Mouse (Mus musculus): ENCODE measurements around the gene Krt75. TPM values are rescaled to one million over a fixed set of nuclear protein-coding genes. Genes with fewer than 3 reads are reported as not detected.

Krt75 gene
- not detected in 2 replicates for polyA plus RNA-seq (2012)

DNA sequence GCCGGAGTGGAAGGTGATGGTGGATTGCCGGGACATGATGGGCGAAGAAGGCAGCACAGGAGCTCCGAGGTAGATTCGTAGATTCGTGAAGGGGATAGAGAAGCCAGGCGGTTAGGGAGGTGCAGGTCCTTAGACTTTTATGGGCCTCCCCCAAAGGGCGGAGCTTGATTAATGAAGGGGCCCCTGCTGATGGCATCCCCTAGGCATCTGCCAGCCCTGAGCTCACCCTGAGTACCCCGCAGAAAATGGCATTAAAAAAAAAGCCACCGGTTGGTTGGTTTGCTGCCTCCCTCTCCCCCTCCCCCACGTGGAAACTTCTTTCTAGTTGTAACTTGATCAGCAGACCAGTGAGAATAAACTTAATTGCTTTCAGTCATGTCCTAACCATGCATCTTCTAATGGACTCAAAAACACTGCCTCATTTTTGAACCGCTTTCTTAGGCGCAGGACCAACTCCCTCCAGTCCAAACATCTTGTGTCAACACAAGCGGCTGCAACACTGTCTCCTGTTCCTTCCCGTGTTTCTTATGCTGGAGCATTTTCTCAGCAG, at the start of gene Krt75:
Krt75 (minus strand) TSS at position 109 of the 550 bp plus-strand sequence.
- TF ChIP-seq GATA1 (IDR thresholded peaks at IDR 0.05; ENCODE audit: low read length) (no peak), TAL1 (IDR thresholded peaks at IDR 0.05; ENCODE audit: low read length) (no peak)
- Histone ChIP-seq H3K4me3 (replicated peaks) (no peak within 1 kb of the TSS), H3K27me3 (ENCODE audit: control insufficient read depth) (no peaks in the 10 kb centered on the region), H3K9me3 (ENCODE audit: control insufficient read depth, low read length) (no peaks in the 10 kb centered on the region), H3K36me3 (ENCODE audit: control insufficient read depth) (no peaks in the 10 kb centered on the region), H3K4me1 (ENCODE audit: control insufficient read depth) (no peaks in the 10 kb centered on the region)

DNA sequence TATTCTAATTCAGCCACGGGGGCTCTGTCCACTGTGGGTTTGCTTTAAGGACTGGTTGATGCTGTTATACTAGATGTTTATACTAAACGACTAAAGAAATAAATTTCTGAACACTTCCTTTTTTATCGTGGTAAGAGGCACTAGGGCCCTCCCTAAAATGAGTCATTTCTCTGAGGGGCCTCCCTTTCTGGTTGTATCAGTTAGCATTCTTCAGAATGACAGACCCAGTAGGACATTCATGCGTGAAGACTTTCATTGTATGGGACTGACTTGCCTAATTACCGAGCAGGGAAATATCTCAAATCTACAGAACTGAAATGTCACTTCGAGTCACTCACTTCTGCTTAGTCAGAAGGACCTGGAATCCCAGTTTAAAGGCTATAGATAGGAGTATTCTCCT, 25.4 kb upstream of the Krt75 start:
- Histone ChIP-seq H3K36me3 (ENCODE audit: control insufficient read depth) (no peaks in the 10 kb centered on the region), H3K4me1 (ENCODE audit: control insufficient read depth) (no peaks in the 10 kb centered on the region), H3K9me3 (ENCODE audit: control insufficient read depth, low read length) (no peaks in the 10 kb centered on the region), H3K27me3 (ENCODE audit: control insufficient read depth) (no peaks in the 10 kb centered on the region), H3K4me3 (replicated peaks) (no peak overlapping the region)
- TF ChIP-seq GATA1 (IDR thresholded peaks at IDR 0.05; ENCODE audit: low read length) (no peak), TAL1 (IDR thresholded peaks at IDR 0.05; ENCODE audit: low read length) (no peak)

DNA sequence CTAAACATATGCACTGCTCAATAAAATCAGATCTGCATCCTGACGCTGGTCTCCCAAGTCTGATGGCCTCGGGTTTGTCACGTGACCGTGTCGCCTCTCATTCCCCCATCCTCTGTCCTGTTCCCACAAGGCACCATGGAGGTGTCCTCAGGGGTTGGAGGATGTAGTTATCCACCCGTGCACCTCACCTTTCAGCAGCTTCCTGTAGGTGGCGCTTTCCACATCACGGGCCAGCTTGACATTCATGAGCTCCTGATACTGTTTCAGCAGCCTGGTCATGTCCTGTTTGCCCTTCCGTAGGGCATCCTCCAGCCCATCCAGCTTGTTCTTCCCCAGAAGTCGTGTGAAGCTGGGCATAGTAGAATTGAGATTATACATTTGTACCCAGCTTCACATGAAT, 14.5 kb upstream of the Krt75 start:
- H3K36me3 ChIP-seq (ENCODE audit: control insufficient read depth): no peaks in the 10 kb centered on the region
- H3K4me3 ChIP-seq (replicated peaks): no peak overlapping the region

DNA sequence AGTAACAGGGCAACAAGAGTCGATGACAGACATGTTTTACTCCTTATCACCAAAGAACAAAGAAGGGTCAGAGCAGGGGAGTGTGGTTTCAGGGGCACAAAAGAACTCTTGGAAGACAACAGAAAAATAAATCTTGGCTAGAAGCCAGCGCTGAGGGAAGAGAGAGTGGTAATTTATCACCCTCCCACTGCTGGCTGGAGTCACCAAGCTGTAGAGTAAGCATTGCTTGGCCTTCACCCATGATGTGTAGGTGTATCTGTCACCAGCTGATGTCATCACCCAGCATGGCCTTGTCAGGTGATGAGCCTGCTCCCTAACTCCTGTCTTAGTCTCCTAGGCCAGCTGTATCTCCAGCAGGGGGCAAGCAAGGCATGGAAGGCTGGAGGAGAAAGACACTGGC, 10.8 kb upstream of the Krt75 start:
- Histone ChIP-seq H3K27me3 (ENCODE audit: control insufficient read depth) (0 out of 2 replicates have a peak, but pooled peaks cover 2% of the 10 kb centered on the region), H3K36me3 (ENCODE audit: control insufficient read depth) (no peaks in the 10 kb centered on the region), H3K4me1 (ENCODE audit: control insufficient read depth) (no peaks in the 10 kb centered on the region), H3K4me3 (replicated peaks) (no peak overlapping the region), H3K9me3 (ENCODE audit: control insufficient read depth, low read length) (no peaks in the 10 kb centered on the region)
- TF ChIP-seq TAL1 (IDR thresholded peaks at IDR 0.05; ENCODE audit: low read length) (no peak), GATA1 (IDR thresholded peaks at IDR 0.05; ENCODE audit: low read length) (no peak)

More for the DNA sequence above, 14.5 kb upstream of the Krt75 start:
- TF ChIP-seq TAL1 (IDR thresholded peaks at IDR 0.05; ENCODE audit: low read length) (no peak), GATA1 (IDR thresholded peaks at IDR 0.05; ENCODE audit: low read length) (no peak)
- Histone ChIP-seq H3K9me3 (ENCODE audit: control insufficient read depth, low read length) (no peaks in the 10 kb centered on the region), H3K27me3 (ENCODE audit: control insufficient read depth) (no peaks in the 10 kb centered on the region), H3K4me1 (ENCODE audit: control insufficient read depth) (no peaks in the 10 kb centered on the region)

DNA sequence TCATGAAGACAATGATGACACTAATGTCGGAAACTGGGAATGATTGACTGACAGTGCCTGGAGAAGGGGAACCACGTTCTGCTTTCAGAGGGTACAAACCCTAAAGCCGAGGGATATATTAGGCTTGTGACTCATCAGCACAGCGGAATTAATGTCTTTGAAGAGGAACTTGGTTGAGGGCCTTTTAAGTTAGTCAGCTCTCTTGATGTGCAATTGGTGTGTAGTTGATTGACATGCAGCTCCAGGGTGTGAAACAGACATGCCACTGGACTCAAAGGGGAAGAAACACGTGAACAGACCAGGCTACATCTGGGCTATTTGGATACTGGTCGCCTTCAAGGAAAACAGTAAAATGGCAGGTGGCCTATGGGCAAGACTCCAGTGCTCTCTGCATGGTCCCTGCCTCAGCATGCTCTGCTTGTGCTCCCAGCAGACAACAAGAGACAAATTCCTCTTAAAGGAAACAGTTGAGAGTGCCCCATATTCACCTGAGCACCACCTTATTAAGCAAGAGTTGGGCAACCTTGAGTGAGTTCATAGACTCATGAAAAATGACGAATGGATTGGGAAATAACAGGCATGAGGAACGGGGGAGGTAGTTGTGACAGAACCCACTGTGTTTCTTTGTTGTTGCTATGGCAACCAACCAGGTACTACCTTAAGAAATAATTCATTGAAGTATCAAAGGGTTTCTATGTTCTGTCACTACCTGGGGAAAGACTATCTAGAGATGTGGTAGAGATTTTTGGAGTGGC, 9.7 kb upstream of the Krt75 start:
- no peak overlapping the region for H3K4me3 ChIP-seq (replicated peaks)
- no peaks in the 10 kb centered on the region for H3K9me3 ChIP-seq (ENCODE audit: control insufficient read depth, low read length)
- H3K27me3 ChIP-seq (ENCODE audit: control insufficient read depth): 0 out of 2 replicates have a peak, but pooled peaks cover 2% of the 10 kb centered on the region
- TF ChIP-seq GATA1 (IDR thresholded peaks at IDR 0.05; ENCODE audit: low read length) (no peak), TAL1 (IDR thresholded peaks at IDR 0.05; ENCODE audit: low read length) (no peak)
- H3K4me1 ChIP-seq (ENCODE audit: control insufficient read depth): no peaks in the 10 kb centered on the region
- no peaks in the 10 kb centered on the region for H3K36me3 ChIP-seq (ENCODE audit: control insufficient read depth)

DNA sequence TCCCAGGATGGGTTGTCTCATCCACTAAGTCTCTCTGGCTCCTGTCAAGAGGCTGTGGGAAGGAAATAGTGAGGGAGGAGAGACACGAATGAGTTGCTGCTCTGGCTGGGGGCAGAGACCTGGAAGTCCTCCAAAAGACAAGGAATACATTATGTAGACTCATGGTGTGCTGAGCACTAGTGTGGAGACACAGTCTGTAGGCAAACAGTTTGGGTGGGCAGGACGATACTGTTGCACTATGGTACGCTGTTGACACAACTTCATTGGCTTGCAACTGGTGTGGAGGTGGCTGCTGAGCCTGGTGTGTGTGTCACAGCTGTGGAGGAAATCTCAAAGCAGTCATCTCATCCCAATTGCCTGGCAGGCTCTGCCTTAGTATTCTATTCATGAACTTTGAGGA, 8.0 kb upstream of the Krt75 start:
- Histone ChIP-seq H3K9me3 (ENCODE audit: control insufficient read depth, low read length) (no peaks in the 10 kb centered on the region), H3K27me3 (ENCODE audit: control insufficient read depth) (0 out of 2 replicates have a peak, but pooled peaks cover 2% of the 10 kb centered on the region), H3K4me3 (replicated peaks) (no peak overlapping the region), H3K36me3 (ENCODE audit: control insufficient read depth) (no peaks in the 10 kb centered on the region), H3K4me1 (ENCODE audit: control insufficient read depth) (no peaks in the 10 kb centered on the region)
- TF ChIP-seq TAL1 (IDR thresholded peaks at IDR 0.05; ENCODE audit: low read length) (no peak), GATA1 (IDR thresholded peaks at IDR 0.05; ENCODE audit: low read length) (no peak)

DNA sequence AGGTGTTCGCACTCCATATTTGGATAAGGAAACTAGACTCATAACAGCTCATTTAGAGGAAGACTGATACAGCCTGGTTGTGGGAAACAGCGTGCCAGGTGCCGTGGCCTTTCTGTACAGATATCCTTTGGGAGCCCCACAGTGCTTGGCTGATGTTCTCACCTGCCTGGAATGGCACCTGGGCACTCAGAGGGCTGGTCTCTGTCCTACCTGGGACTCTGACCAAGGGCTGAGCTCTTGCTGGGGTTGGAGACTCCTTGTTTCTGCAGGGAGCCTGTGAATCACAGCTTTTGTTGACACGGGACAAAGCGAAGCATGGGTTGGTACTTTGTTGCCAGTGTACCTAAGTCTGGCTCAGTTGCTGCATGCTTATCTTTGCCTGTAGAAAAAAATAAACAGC, 1.8 kb upstream of the Krt75 start:
- H3K9me3 ChIP-seq (ENCODE audit: control insufficient read depth, low read length): no peaks in the 10 kb centered on the region
- TF ChIP-seq GATA1 (IDR thresholded peaks at IDR 0.05; ENCODE audit: low read length) (no peak), TAL1 (IDR thresholded peaks at IDR 0.05; ENCODE audit: low read length) (no peak)
- no peak overlapping the region for H3K4me3 ChIP-seq (replicated peaks)
- H3K4me1 ChIP-seq (ENCODE audit: control insufficient read depth): no peaks in the 10 kb centered on the region
- H3K27me3 ChIP-seq (ENCODE audit: control insufficient read depth): no peaks in the 10 kb centered on the region
- no peaks in the 10 kb centered on the region for H3K36me3 ChIP-seq (ENCODE audit: control insufficient read depth)

DNA sequence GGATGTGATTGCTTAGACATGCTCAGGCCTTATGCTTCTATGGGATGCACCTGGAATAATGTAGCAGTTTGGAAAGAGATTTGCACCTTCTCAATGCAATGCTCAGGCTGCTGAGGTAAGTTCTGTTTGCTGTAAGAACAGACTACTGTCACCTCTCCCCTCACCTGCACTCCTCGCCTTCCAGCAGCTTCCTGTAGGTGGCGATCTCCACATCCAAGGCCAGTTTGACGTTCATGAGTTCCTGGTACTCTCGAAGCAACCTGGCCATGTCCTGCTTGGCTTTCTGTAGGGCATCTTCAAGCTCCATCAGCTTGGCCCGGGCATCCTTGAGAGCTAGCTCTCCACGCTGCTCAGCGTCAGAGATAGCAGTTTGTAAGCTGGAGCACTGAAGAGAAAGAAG, 5.9 kb downstream of the Krt75 start:
- TF ChIP-seq TAL1 (IDR thresholded peaks at IDR 0.05; ENCODE audit: low read length) (no peak), GATA1 (IDR thresholded peaks at IDR 0.05; ENCODE audit: low read length) (no peak)
- Histone ChIP-seq H3K4me1 (ENCODE audit: control insufficient read depth) (no peaks in the 10 kb centered on the region), H3K27me3 (ENCODE audit: control insufficient read depth) (no peaks in the 10 kb centered on the region), H3K9me3 (ENCODE audit: control insufficient read depth, low read length) (no peaks in the 10 kb centered on the region), H3K36me3 (ENCODE audit: control insufficient read depth) (no peaks in the 10 kb centered on the region), H3K4me3 (replicated peaks) (no peak overlapping the region)

DNA sequence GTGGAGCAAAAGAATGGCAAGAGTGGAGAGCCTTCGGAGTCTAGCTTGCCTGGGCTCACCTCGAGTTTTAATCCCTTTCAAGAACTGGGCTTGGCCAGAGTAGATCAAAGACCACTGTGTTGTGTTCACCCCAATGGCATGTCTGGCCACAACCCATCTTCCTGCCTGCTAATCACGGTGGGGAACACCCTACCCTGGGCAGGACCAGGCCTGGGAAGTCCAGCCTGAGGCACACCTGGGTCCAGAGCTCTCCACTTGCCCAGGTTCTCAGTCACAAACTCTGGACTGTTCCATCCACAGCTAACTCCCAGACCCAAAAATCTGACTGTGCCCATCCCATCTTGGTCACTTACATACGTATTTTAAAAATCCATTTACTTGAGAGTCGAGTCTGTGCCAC, 10.9 kb downstream of the Krt75 start, which contains the start of gene Krt90:
Krt90 (minus strand) TSS at position 101 of the 400 bp plus-strand sequence.
- no peaks in the 10 kb centered on the region for H3K9me3 ChIP-seq (ENCODE audit: control insufficient read depth, low read length)
- H3K4me1 ChIP-seq (ENCODE audit: control insufficient read depth): no peaks in the 10 kb centered on the region
- no peak within 1 kb of the TSS for H3K4me3 ChIP-seq (replicated peaks)
- no peaks in the 10 kb centered on the region for H3K27me3 ChIP-seq (ENCODE audit: control insufficient read depth)
- TF ChIP-seq GATA1 (IDR thresholded peaks at IDR 0.05; ENCODE audit: low read length) (no peak), TAL1 (IDR thresholded peaks at IDR 0.05; ENCODE audit: low read length) (no peak)
- H3K36me3 ChIP-seq (ENCODE audit: control insufficient read depth): no peaks in the 10 kb centered on the region

Data from erythroblast, embryonic 14.5 days (primary cell).